Mouse (Mus musculus): ENCODE results near the gene Mapk8ip3. TPM values are rescaled to one million over a fixed set of nuclear protein-coding genes. Genes with fewer than 3 reads are reported as not detected.

Gene Mapk8ip3
- polyA plus RNA-seq, 1 experiment from 2014 or later, result 4.5 TPM

GRCm38 (mm10) chr17:24934926-24935325 lies 1.9 kb downstream of the Mapk8ip3 start:
- Histone ChIP-seq H3K27me3 (ENCODE audit: insufficient read depth, low read length) (no peaks in the 10 kb centered on the region), H3K4me3 (ENCODE audit: low read depth, low read length) (peak overlapping the region; percentile 73), H3K27ac (ENCODE audit: low read depth) (no peak overlapping the region), H3K36me3 (replicated peaks; ENCODE audit: insufficient read depth, low read length) (0 out of 2 replicates have a peak, but pooled peaks cover 4% of the 10 kb centered on the region), H3K9me3 (ENCODE audit: low read length) (no peaks in the 10 kb centered on the region), H3K4me2 (ENCODE audit: low read depth, low read length) (peak overlapping the region; percentile 71), H3K4me1 (ENCODE audit: insufficient read depth) (peaks cover 19% of the 10 kb centered on the region), H3K9ac (replicated peaks) (peak overlapping the region; percentile 71)
- TF ChIP-seq EP300 (IDR thresholded peaks at IDR 0.05; ENCODE audit: low read depth) (no peak), CTCF (IDR thresholded peaks at IDR 0.05; ENCODE audit: low read depth) (no peak)
- DNase-seq (no peak), ATAC-seq (no peak)
- 63% methylated on average over 4 of the region's 4 CpGs for WGBS (ENCODE audit: insufficient replicate concordance)

GRCm38 (mm10) chr17:24933163-24933562 lies 3.6 kb downstream of the Mapk8ip3 start:
- Histone ChIP-seq H3K9ac (replicated peaks) (no peak overlapping the region), H3K4me2 (ENCODE audit: low read depth, low read length) (no peak overlapping the region), H3K36me3 (replicated peaks; ENCODE audit: insufficient read depth, low read length) (0 out of 2 replicates have a peak, but pooled peaks cover 8% of the 10 kb centered on the region), H3K4me1 (ENCODE audit: insufficient read depth) (peaks cover 19% of the 10 kb centered on the region), H3K4me3 (ENCODE audit: low read depth, low read length) (no peak overlapping the region), H3K27me3 (ENCODE audit: insufficient read depth, low read length) (no peaks in the 10 kb centered on the region), H3K9me3 (ENCODE audit: low read length) (no peaks in the 10 kb centered on the region), H3K27ac (ENCODE audit: low read depth) (no peak overlapping the region)
- 81% methylated on average over 4 of the region's 4 CpGs for WGBS (ENCODE audit: insufficient replicate concordance)
- DNase-seq, result no peak
- ATAC-seq, result no peak
- no peak for TF ChIP-seq CTCF (IDR thresholded peaks at IDR 0.05; ENCODE audit: low read depth)
- no peak for TF ChIP-seq EP300 (IDR thresholded peaks at IDR 0.05; ENCODE audit: low read depth)

- WGBS (ENCODE audit: insufficient replicate concordance), result 90% methylated on average over 4 of the region's 4 CpGs
- TF ChIP-seq CTCF (IDR thresholded peaks at IDR 0.05; ENCODE audit: low read depth), result no peak
- no peak for TF ChIP-seq EP300 (IDR thresholded peaks at IDR 0.05; ENCODE audit: low read depth)
- H3K27ac ChIP-seq (ENCODE audit: low read depth), result no peak overlapping the region
- ATAC-seq (no peak), DNase-seq (no peak)
- H3K9ac ChIP-seq (replicated peaks), result no peak overlapping the region
- peaks cover 11% of the 10 kb centered on the region; the same call in 1 of the 2 replicates for H3K36me3 ChIP-seq (replicated peaks; ENCODE audit: insufficient read depth, low read length)
- H3K4me2 ChIP-seq (ENCODE audit: low read depth, low read length), result no peak overlapping the region
- H3K9me3 ChIP-seq (ENCODE audit: low read length), result no peaks in the 10 kb centered on the region
- H3K4me1 ChIP-seq (ENCODE audit: insufficient read depth), result peaks cover 19% of the 10 kb centered on the region
- H3K27me3 ChIP-seq (ENCODE audit: insufficient read depth, low read length), result no peaks in the 10 kb centered on the region
- H3K4me3 ChIP-seq (ENCODE audit: low read depth, low read length), result no peak overlapping the region
Measured at GRCm38 (mm10) chr17:24932431-24932830, 4.3 kb downstream of the Mapk8ip3 start.

GRCm38 (mm10) chr17:24929506-24929905 lies 7.3 kb downstream of the Mapk8ip3 start:
- no peak for TF ChIP-seq EP300 (IDR thresholded peaks at IDR 0.05; ENCODE audit: low read depth)
- TF ChIP-seq CTCF (IDR thresholded peaks at IDR 0.05; ENCODE audit: low read depth), result no peak
- no peaks in the 10 kb centered on the region for H3K9me3 ChIP-seq (ENCODE audit: low read length)
- no peak overlapping the region for H3K4me3 ChIP-seq (ENCODE audit: low read depth, low read length)
- H3K27me3 ChIP-seq (ENCODE audit: insufficient read depth, low read length), result no peaks in the 10 kb centered on the region
- peaks cover 3% of the 10 kb centered on the region; the same call in 1 of the 2 replicates for H3K4me1 ChIP-seq (ENCODE audit: insufficient read depth)
- H3K4me2 ChIP-seq (ENCODE audit: low read depth, low read length), result no peak overlapping the region
- H3K27ac ChIP-seq (ENCODE audit: low read depth), result no peak overlapping the region
- H3K9ac ChIP-seq (replicated peaks), result no peak overlapping the region
- WGBS (ENCODE audit: insufficient replicate concordance), result 74% methylated on average over 1 of the region's 1 CpGs
- ATAC-seq (no peak), DNase-seq (no peak)
- peaks cover 24% of the 10 kb centered on the region for H3K36me3 ChIP-seq (replicated peaks; ENCODE audit: insufficient read depth, low read length)

- no peak for TF ChIP-seq EP300 (IDR thresholded peaks at IDR 0.05; ENCODE audit: low read depth)
- TF ChIP-seq CTCF (IDR thresholded peaks at IDR 0.05; ENCODE audit: low read depth), result no peak
- Histone ChIP-seq H3K9ac (replicated peaks) (no peak overlapping the region), H3K27me3 (ENCODE audit: insufficient read depth, low read length) (no peaks in the 10 kb centered on the region), H3K36me3 (replicated peaks; ENCODE audit: insufficient read depth, low read length) (peaks cover 70% of the 10 kb centered on the region), H3K4me2 (ENCODE audit: low read depth, low read length) (no peak overlapping the region), H3K27ac (ENCODE audit: low read depth) (no peak overlapping the region), H3K9me3 (ENCODE audit: low read length) (no peaks in the 10 kb centered on the region), H3K4me3 (ENCODE audit: low read depth, low read length) (no peak overlapping the region), H3K4me1 (ENCODE audit: insufficient read depth) (no peaks in the 10 kb centered on the region)
- WGBS (ENCODE audit: insufficient replicate concordance), result 86% methylated on average over 1 of the region's 1 CpGs
- no peak for ATAC-seq
- no peak for DNase-seq
Measured at GRCm38 (mm10) chr17:24923246-24923645, 13.5 kb downstream of the Mapk8ip3 start.

- Histone ChIP-seq H3K27me3 (ENCODE audit: insufficient read depth, low read length) (no peaks in the 10 kb centered on the region), H3K9me3 (ENCODE audit: low read length) (no peaks in the 10 kb centered on the region), H3K27ac (ENCODE audit: low read depth) (no peak overlapping the region), H3K4me1 (ENCODE audit: insufficient read depth) (no peaks in the 10 kb centered on the region), H3K4me2 (ENCODE audit: low read depth, low read length) (no peak overlapping the region), H3K4me3 (ENCODE audit: low read depth, low read length) (no peak overlapping the region), H3K36me3 (replicated peaks; ENCODE audit: insufficient read depth, low read length) (peaks cover 86% of the 10 kb centered on the region), H3K9ac (replicated peaks) (no peak overlapping the region)
- DNase-seq (no peak), ATAC-seq (no peak)
- TF ChIP-seq EP300 (IDR thresholded peaks at IDR 0.05; ENCODE audit: low read depth) (no peak), CTCF (IDR thresholded peaks at IDR 0.05; ENCODE audit: low read depth) (no peak)
Measured at GRCm38 (mm10) chr17:24913984-24914383, 22.8 kb downstream of the Mapk8ip3 start.

GRCm38 (mm10) chr17:24907591-24907990 lies 29.2 kb downstream of the Mapk8ip3 start:
- Histone ChIP-seq H3K9ac (replicated peaks) (no peak overlapping the region; the same call in 1 of the 2 replicates), H3K4me3 (ENCODE audit: low read depth, low read length) (no peak overlapping the region), H3K36me3 (replicated peaks; ENCODE audit: insufficient read depth, low read length) (peaks cover 88% of the 10 kb centered on the region), H3K27me3 (ENCODE audit: insufficient read depth, low read length) (no peaks in the 10 kb centered on the region), H3K9me3 (ENCODE audit: low read length) (no peaks in the 10 kb centered on the region), H3K4me1 (ENCODE audit: insufficient read depth) (peaks cover 6% of the 10 kb centered on the region; the same call in 1 of the 2 replicates), H3K27ac (ENCODE audit: low read depth) (peak overlapping the region; percentile 18; the same call in 1 of the 2 replicates), H3K4me2 (ENCODE audit: low read depth, low read length) (no peak overlapping the region)
- no peak for DNase-seq
- peak; percentile 8; the same call in 1 of the 2 replicates for ATAC-seq
- WGBS (ENCODE audit: insufficient replicate concordance), result 92% methylated on average over 2 of the region's 2 CpGs
- TF ChIP-seq EP300 (IDR thresholded peaks at IDR 0.05; ENCODE audit: low read depth) (no peak), CTCF (IDR thresholded peaks at IDR 0.05; ENCODE audit: low read depth) (no peak)

Data from liver, postnatal 0 days (tissue).